In genomic region chr13:96499891-96500290, GRCm38 (mm10) we compare ENCODE assay signal across 39 mouse cellular contexts. TPM values are rescaled to one million over a fixed set of nuclear protein-coding genes. Genes with fewer than 3 reads are reported as not detected.
"Had no signal": no experiment of that assay in that cellular context is flagged by ENCODE, and none has a peak within 500 bp of the region (broad histone marks: within the 10 kb centered on the region; RNA-seq: fewer than 3 reads in every experiment).

No protein-coding gene starts in this region.

- ATAC-seq: hindbrain, embryonic 16.5 days; inflammation-experienced regulatory T-cells, adult 6 months; intestine, embryonic 15.5 days; intestine, postnatal 0 days; liver, postnatal 0 days had no signal

- H3K36me3 ChIP-seq: hindbrain, embryonic 12.5 days; liver, embryonic 15.5 days had no signal

- H3K4me2 ChIP-seq: heart, embryonic 12.5 days; hindbrain, embryonic 12.5 days; hindbrain, embryonic 14.5 days; intestine, embryonic 15.5 days; kidney, embryonic 15.5 days; limb, embryonic 12.5 days; liver, embryonic 11.5 days; liver, embryonic 13.5 days; liver, embryonic 15.5 days had no signal

- H3K4me3 ChIP-seq: gastrocnemius, adult 2 months; heart, embryonic 10.5 days; heart, embryonic 12.5 days; hindbrain, embryonic 10.5 days; hindbrain, embryonic 12.5 days; intestine, embryonic 15.5 days; kidney, embryonic 15.5 days; limb, embryonic 10.5 days; limb, embryonic 12.5 days; liver, embryonic 13.5 days; liver, embryonic 15.5 days had no signal

- H3K4me1 ChIP-seq: heart, embryonic 12.5 days; hindbrain, embryonic 10.5 days; hindbrain, embryonic 12.5 days; intestine, embryonic 15.5 days; kidney, embryonic 15.5 days; limb, embryonic 10.5 days; limb, embryonic 12.5 days; liver, embryonic 13.5 days; liver, embryonic 15.5 days had no signal

- H3K27me3 ChIP-seq: heart, embryonic 12.5 days; hindbrain, embryonic 12.5 days; intestine, embryonic 15.5 days; kidney, embryonic 15.5 days; limb, embryonic 12.5 days; liver, embryonic 13.5 days; liver, embryonic 15.5 days had no signal

- H3K9ac ChIP-seq: heart, embryonic 12.5 days; hindbrain, embryonic 12.5 days; hindbrain, embryonic 14.5 days; intestine, embryonic 15.5 days; kidney, embryonic 15.5 days; limb, embryonic 12.5 days; liver, embryonic 13.5 days; liver, embryonic 15.5 days; liver, postnatal 0 days had no signal

- DNase-seq: gastrocnemius, adult 2 months; gastrocnemius, postnatal 10 days; gastrocnemius, postnatal 25 days; heart, adult 18-20 months; heart, postnatal 10 days; heart, postnatal 4 days; kidney, adult 18-20 months; kidney, postnatal 25 days; kidney, postnatal 4 days; layer of hippocampus, adult 9-11 months; liver, embryonic 13.5 days; liver, postnatal 0 days had no signal

- H3K27ac ChIP-seq: gastrocnemius, adult 2 months; heart, embryonic 10.5 days; hindbrain, embryonic 10.5 days; hindbrain, embryonic 12.5 days; hindbrain, embryonic 14.5 days; intestine, embryonic 15.5 days; kidney, embryonic 15.5 days; kidney, postnatal 0 days; limb, embryonic 10.5 days; limb, embryonic 12.5 days; liver, embryonic 13.5 days; liver, embryonic 15.5 days had no signal

- H3K9me3 ChIP-seq: heart, embryonic 10.5 days; heart, embryonic 12.5 days; hindbrain, embryonic 10.5 days; hindbrain, embryonic 12.5 days; intestine, embryonic 15.5 days; kidney, embryonic 15.5 days; limb, embryonic 10.5 days; limb, embryonic 12.5 days; liver, embryonic 13.5 days; liver, embryonic 15.5 days had no signal

RNA-seq across cellular contexts. Expression of gene Gm17622, which starts 9.4 kb away (rescaled TPM):
- total RNA-seq: gastrocnemius, adult 2 months; gastrocnemius, postnatal 10 days; gastrocnemius, postnatal 25 days; gastrocnemius, postnatal 4 days; granulocyte monocyte progenitor cell, adult 5-6 weeks; heart, adult 18-20 months; heart, adult 8-10 months; heart, postnatal 10 days; heart, postnatal 25 days; heart, postnatal 4 days; layer of hippocampus, adult 8-10 months; layer of hippocampus, postnatal 25 days; left cerebral cortex, postnatal 14 days; left cerebral cortex, postnatal 36 days had no signal
- polyA plus RNA-seq: frontal cortex, adult 2 months; heart, embryonic 10.5 days; heart, embryonic 12.5 days; heart, embryonic 14.5 days; heart, embryonic 16.5 days; hindbrain, embryonic 10.5 days; hindbrain, embryonic 12.5 days; hindbrain, embryonic 14.5 days; hindbrain, embryonic 16.5 days; inflammation-experienced regulatory T-cells, adult 6 months; intestine, embryonic 15.5 days; intestine, postnatal 0 days; kidney, embryonic 15.5 days; kidney, postnatal 0 days; limb, embryonic 10.5 days; limb, embryonic 12.5 days; limb, embryonic 14.5 days; liver, embryonic 11.5 days; liver, embryonic 13.5 days; liver, embryonic 15.5 days; liver, postnatal 0 days had no signal

RNA-seq across cellular contexts. Expression of gene Ankdd1b, which starts 28.9 kb away (rescaled TPM):
- total RNA-seq: gastrocnemius, postnatal 25 days; granulocyte monocyte progenitor cell, adult 5-6 weeks; layer of hippocampus, postnatal 25 days had no signal
- polyA plus RNA-seq: hindbrain, embryonic 10.5 days; hindbrain, embryonic 14.5 days; inflammation-experienced regulatory T-cells, adult 6 months; limb, embryonic 10.5 days; liver, embryonic 13.5 days; liver, embryonic 15.5 days; liver, postnatal 0 days had no signal
